Mouse (Mus musculus) MEL (cell line): ENCODE measurements at regions not wholly inside any gene's neighbourhood (a gene's known extent, or its start where the extent isn't known, plus 50 kb on each side); places are given as distances from the start of the nearest gene placed in this dataset.

Experiments used
- MXI1 ChIP-seq: IDR thresholded peaks from 2 replicates; pipeline ENCODE4 v1.6.1; 2011; ENCODE audit warnings: mild to moderate bottlenecking, low read depth, low read length, improper control_type of control experiment
- POLR2A ChIP-seq, 2 experiments: IDR thresholded peaks; 2 replicates each; pipeline ENCODE4 v1.6.1; 2011 to 2012; ENCODE audit warnings: low read length in 2 of 2, mild to moderate bottlenecking in 2 of 2, control low read depth in 1 of 2, improper control_type of control experiment in 1 of 2, low read depth in 1 of 2, moderate library complexity in 1 of 2; ENCODE audit not compliant: control insufficient read depth in 1 of 2, insufficient read depth in 1 of 2, poor library complexity in 1 of 2

- TF ChIP-seq POLR2A (IDR thresholded peaks at IDR 0.05; ENCODE audit: control insufficient read depth in 1 of 2, insufficient read depth in 1 of 2, low read depth in 1 of 2, low read length in 2 of 2, poor library complexity in 1 of 2) (no peak), MXI1 (no peak)
These were observed 95.8 kb upstream of the Twist2 start for GRCm38 (mm10) chr1:91705451-91705850.
